Mouse (Mus musculus): ENCODE data around the gene B230104I21Rik.
A peak's percentile ranks its signal among the peaks of the same experiment; 100 is the strongest.

Gene B230104I21Rik

GRCm38 (mm10) chr4:154335761-154336160 is at the start of gene B230104I21Rik:
B230104I21Rik (plus strand) TSS chr4:154336127.
- DNase-seq (ENCODE audit: low spot score in 2 of 2) = no peak

- DNase-seq (ENCODE audit: low spot score in 2 of 2) = no peak
These were observed 42.2 kb upstream of the B230104I21Rik start for GRCm38 (mm10) chr4:154293735-154294201.

GRCm38 (mm10) chr4:154294262-154294731 is 41.6 kb upstream of the B230104I21Rik start:
- DNase-seq (ENCODE audit: low spot score in 2 of 2) = no peak

- no peak for DNase-seq (ENCODE audit: low spot score in 2 of 2)
These were observed 38.2 kb upstream of the B230104I21Rik start for GRCm38 (mm10) chr4:154297761-154298160.

DNA sequence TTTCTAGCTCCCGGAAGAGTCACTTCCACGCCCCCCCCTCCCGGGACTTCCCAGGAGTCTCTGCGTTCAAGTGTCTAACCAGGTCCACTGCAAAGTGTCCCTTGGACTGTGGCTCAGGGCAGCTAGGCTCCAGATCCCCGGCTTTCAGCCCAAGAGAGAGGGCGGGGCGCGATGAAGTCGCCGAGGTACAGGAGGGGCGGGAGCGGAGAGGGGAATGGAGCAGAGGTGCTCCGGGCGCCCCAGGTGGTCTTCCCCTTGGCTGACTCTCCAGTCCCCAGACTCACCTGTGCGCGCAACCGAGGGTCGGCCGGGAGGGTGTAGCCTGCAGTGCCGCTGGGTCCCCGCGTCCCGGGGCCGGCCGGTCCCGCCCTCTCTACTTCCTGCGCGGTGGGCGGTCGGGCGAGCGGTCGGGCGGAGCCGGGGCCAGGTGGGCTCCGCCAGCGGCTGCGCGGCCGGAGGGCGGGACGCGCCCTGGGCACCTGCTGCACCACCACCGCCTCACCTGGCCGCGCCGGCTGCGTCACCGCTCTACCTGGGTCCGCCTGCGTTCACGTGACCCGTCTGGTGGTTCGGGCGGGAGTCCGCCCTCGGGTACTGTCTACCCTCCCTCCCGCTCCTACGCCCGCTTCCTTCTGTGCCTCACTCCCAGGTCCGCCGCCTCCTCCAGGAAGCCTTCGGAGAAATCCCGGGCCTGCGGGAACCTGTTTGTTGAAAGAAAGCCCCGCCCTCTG is 36.2 kb upstream of the B230104I21Rik start:
- no peak for DNase-seq (ENCODE audit: low spot score in 2 of 2)

DNA sequence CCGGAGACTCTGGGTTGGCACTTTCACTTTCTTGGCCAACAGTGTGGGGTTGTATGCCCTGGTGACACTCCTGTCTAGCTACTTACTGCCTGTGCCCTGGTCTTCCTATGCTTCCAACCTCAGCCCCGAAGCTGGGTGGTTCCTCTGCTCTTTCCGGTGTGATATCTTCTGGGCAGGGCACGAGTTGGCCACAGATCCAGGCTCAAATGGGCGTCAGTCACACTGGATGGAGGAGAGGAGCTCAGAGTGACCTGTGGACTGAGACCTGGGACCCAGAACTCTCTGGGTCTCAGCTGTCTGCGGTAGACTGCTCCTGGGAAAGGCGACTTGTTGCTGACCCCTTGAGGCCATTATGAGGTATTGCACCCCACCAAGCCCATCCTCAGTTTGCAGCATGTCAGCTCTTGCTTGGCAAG is 34.5 kb upstream of the B230104I21Rik start, which contains the start of gene Arhgef16:
Arhgef16 (minus strand) TSS at position 211 of the 416 bp plus-strand sequence.
- DNase-seq (ENCODE audit: low spot score in 2 of 2) = peak in 1 of 2 experiments; percentile 17

- DNase-seq (ENCODE audit: low spot score in 2 of 2) = no peak
These were observed 26.8 kb upstream of the B230104I21Rik start for GRCm38 (mm10) chr4:154309131-154309530.

GRCm38 (mm10) chr4:154310576-154311262 is 25.2 kb upstream of the B230104I21Rik start:
- no peak for DNase-seq (ENCODE audit: low spot score in 2 of 2)

DNA sequence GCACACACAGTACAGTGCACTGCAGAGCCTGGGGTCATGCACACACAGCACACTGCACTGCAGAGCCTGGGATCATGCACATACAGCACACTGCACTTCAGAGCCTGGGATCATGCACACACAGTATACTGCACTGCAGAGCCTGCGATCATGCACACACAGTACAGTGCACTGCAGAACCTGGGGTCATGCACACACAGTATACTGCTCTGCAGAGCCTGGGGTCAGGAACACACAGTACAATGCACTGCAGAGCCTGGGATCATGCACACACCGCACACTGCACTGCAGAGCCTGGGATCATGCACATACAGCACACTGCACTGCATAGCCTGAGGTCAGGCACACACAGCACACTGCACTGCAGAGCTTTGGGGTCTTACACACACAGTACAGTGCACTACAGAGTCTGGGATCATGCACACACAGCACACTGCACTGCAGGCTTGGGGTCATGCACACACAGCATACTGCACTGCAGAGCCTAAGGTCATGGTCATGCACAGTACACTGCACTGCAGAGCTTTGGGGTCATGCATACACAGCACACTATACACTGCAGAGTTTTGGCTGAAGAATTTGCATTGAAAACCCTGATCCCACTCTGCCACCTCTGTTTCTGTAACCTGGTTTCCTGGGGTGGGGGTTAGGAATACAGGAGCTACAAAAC is 23.6 kb upstream of the B230104I21Rik start:
- no peak for DNase-seq (ENCODE audit: low spot score in 2 of 2)

- no peak for DNase-seq (ENCODE audit: low spot score in 2 of 2)
These were observed 22.8 kb upstream of the B230104I21Rik start for GRCm38 (mm10) chr4:154312935-154313621.

GRCm38 (mm10) chr4:154313622-154313967 is 22.3 kb upstream of the B230104I21Rik start:
- no peak for DNase-seq (ENCODE audit: low spot score in 2 of 2)

DNA sequence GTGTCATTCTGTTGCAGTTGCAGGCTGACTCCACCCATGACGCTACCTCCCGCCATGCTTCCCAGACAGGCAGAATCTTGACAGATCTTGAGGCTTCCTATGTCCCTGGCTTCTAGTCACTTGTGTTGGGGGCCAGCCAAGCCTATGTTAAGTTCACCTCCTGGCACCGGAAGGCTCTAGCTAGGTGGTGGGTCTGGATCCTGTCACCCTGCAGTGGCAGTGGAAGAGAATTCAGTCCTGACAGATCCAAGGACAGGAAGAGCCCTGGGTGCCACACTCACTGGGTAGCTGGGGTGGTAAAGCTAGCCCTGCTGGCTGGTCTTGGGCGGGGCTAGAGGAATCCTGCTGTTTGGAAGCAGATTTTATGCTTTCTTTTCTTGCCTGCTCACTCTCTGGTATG is 10.5 kb upstream of the B230104I21Rik start:
- DNase-seq (ENCODE audit: low spot score in 2 of 2) = no peak

DNA sequence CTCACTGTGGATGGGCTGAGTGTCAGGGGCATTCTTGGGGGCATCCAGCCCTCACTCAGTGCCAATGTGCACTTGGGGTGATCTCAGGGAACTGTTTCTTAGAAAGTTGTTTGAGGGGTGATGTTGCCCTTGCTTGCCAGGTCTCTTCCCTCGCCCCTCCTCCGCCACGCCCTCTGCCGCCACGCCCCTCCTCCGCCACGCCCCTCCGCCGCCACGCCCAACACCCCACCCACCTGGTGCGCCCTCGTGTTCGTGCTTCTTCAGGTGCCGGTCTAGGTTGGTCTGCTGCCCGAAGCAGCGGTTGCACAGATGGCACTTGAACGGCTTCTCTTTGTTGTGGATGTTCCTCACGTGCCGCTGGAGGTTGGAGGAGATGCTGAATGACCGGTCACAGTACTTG is 7.5 kb upstream of the B230104I21Rik start:
- DNase-seq (ENCODE audit: low spot score in 2 of 2) = no peak

- DNase-seq (ENCODE audit: low spot score in 2 of 2) = peak in 1 of 2 experiments; percentile 29
These were observed 7.1 kb upstream of the B230104I21Rik start for GRCm38 (mm10) chr4:154328836-154329235.

DNA sequence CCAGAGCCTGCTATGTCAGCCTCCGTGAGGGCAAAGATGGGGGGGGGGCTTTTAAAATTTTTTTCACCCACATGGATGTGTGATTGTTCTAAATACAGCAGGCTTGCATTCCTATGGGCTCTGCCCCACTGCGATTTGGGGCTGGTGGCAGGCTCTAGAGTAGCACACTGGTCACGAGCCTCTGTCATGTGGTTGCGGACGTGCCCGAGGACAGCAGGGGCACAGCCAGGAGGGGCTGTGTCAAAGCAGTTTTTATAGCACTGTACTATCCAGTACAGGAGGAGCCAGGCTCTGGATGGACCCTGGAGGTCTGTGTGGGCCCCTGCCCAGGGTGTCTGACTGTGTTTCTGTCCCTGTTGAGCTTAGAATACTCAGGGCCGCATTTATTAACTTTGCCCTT is 5.9 kb upstream of the B230104I21Rik start:
- DNase-seq (ENCODE audit: low spot score in 2 of 2) = no peak

- DNase-seq (ENCODE audit: low spot score in 2 of 2) = no peak
These were observed 4.7 kb upstream of the B230104I21Rik start for GRCm38 (mm10) chr4:154331271-154331670.

DNA sequence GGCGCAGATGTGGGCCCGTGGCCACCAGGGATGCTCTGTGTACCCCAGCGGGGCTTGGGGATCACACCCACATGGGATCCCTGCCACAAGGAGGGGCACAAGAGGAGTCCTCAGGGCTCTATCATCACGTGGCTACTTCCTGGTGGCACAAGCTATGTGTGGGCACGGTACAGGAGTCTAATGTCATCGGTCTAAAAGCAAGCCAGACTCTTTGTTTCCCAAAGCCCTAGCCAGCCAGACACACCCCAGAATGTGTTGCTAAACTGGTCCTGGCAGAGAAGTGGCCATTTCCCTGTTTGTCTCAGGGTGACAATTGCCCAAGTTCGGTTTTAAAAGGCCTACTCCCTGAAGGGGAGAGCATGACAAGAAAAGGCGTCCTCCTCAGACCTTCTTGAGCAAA is 2.6 kb upstream of the B230104I21Rik start:
- DNase-seq (ENCODE audit: low spot score in 2 of 2) = no peak

DNA sequence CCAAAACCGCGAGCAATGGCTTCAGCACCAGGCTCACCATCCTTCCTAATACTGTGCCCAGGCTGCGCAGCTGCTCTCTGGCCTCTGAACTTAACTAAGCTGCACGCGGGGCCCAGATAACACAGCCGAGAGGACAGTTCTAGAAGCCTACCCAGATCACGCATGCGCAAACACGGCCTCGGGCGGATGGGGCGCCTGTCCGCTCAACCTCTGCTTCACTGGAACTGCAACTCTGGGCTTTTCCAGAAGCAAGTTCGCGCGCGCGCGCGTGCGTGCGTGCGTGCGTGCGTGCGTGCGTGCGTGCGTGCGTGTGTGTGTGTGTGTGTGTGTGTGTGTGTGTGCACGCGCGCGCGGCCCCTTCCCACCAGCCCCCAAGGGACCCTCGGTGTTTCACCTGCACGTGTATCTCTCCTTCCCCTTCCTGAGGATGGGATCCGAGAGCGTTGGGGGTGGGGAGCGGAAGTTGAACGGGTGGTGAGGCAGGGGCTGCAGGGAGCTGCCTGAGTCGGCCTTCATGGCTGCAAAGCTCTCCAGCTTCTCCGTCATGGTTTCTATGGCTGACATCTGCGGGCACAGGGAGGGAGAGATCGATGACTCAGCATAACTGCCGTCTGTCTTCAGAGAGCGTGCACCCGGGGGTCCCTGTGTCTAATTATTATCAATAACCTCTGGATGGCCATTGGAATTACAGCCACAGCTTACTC is 1.1 kb upstream of the B230104I21Rik start:
- DNase-seq (ENCODE audit: low spot score in 2 of 2) = no peak

- no peak for DNase-seq (ENCODE audit: low spot score in 2 of 2)
These were observed 723 bp downstream of the B230104I21Rik start for GRCm38 (mm10) chr4:154336650-154337049.

- no peak for DNase-seq (ENCODE audit: low spot score in 2 of 2)
These were observed 11.0 kb downstream of the B230104I21Rik start for GRCm38 (mm10) chr4:154346731-154347522.
